Mouse (Mus musculus) embryo, embryonic 11 days (tissue): ENCODE measurements around the gene Focad.
A peak's percentile ranks its signal among the peaks of the same experiment; 100 is the strongest.

Experiments used
- DNase-seq: peaks from one replicate; pipeline ENCODE4 v3.0.0-alpha.2; 2015

Focad gene

GRCm38 (mm10) chr4:88094062-88094767 is at the start of gene Focad:
Gene Focad, plus strand, starts transcription at chr4:88094629.
- peak; percentile 98 for DNase-seq

- DNase-seq, result no peak
These were observed 49.3 kb upstream of the Focad start for GRCm38 (mm10) chr4:88045151-88045550.

GRCm38 (mm10) chr4:88046280-88046679 is 48.1 kb upstream of the Focad start:
- no peak for DNase-seq

GRCm38 (mm10) chr4:88075388-88075787 is 19.0 kb upstream of the Focad start:
- DNase-seq, result no peak

GRCm38 (mm10) chr4:88078983-88079382 is 15.4 kb upstream of the Focad start:
- DNase-seq, result no peak

GRCm38 (mm10) chr4:88081417-88081816 is 13.0 kb upstream of the Focad start:
- DNase-seq, result no peak

GRCm38 (mm10) chr4:88081885-88082284 is 12.5 kb upstream of the Focad start:
- DNase-seq, result no peak

- DNase-seq, result no peak
These were observed 12.0 kb upstream of the Focad start for GRCm38 (mm10) chr4:88082381-88082780.

- DNase-seq, result no peak
These were observed 10.6 kb upstream of the Focad start for GRCm38 (mm10) chr4:88083781-88084180.

- no peak for DNase-seq
These were observed 4.1 kb upstream of the Focad start for GRCm38 (mm10) chr4:88090316-88090715.

- DNase-seq, result no peak
These were observed 465 bp downstream of the Focad start for GRCm38 (mm10) chr4:88094768-88095420.

GRCm38 (mm10) chr4:88095693-88096092 is 1.3 kb downstream of the Focad start:
- no peak for DNase-seq

GRCm38 (mm10) chr4:88108585-88108984 is 14.2 kb downstream of the Focad start:
- no peak for DNase-seq

GRCm38 (mm10) chr4:88117331-88117730 is 22.9 kb downstream of the Focad start:
- DNase-seq, result no peak

- no peak for DNase-seq
These were observed 23.5 kb downstream of the Focad start for GRCm38 (mm10) chr4:88117942-88118341.

- DNase-seq, result no peak
These were observed 24.4 kb downstream of the Focad start for GRCm38 (mm10) chr4:88118750-88119395.

GRCm38 (mm10) chr4:88120091-88120490 is 25.7 kb downstream of the Focad start:
- no peak for DNase-seq

- no peak for DNase-seq
These were observed 28.0 kb downstream of the Focad start for GRCm38 (mm10) chr4:88122472-88122871.

- DNase-seq, result peak; percentile 14
These were observed 41.5 kb downstream of the Focad start for GRCm38 (mm10) chr4:88135936-88136335.

GRCm38 (mm10) chr4:88136528-88136927 is 42.1 kb downstream of the Focad start:
- no peak for DNase-seq

GRCm38 (mm10) chr4:88138366-88138917 is 44.0 kb downstream of the Focad start:
- no peak for DNase-seq

- no peak for DNase-seq
These were observed 55.0 kb downstream of the Focad start for GRCm38 (mm10) chr4:88149462-88149861.

- no peak for DNase-seq
These were observed 61.2 kb downstream of the Focad start for GRCm38 (mm10) chr4:88155490-88156160.
